Mouse (Mus musculus) limb, embryonic 12.5 days (tissue): ENCODE measurements at regions not wholly inside any gene's neighbourhood (a gene's known extent, or its start where the extent isn't known, plus 50 kb on each side); places are given as distances from the start of the nearest gene placed in this dataset.

ENCODE experiments used
- ATAC-seq: fragments of 200-750 bp; cut with Nextera tagmentation; 2 replicates; pipeline ENCODE4 v1.8.0; 2017; ENCODE audit warnings: low read depth, moderate TSS enrichment; ENCODE audit not compliant: insufficient number of reproducible peaks, insufficient read depth, low FRiP score, low TSS enrichment
- H3K27ac ChIP-seq: fragments of 300-500 bp; sonication (generic); 2 replicates; pipeline ENCODE4 v1.5.1; 2016; ENCODE audit warnings: mild to moderate bottlenecking, moderate library complexity
- H3K27me3 ChIP-seq: fragments of 300-500 bp; sonication (generic); 2 replicates; pipeline ENCODE4 v1.6.1; 2016; ENCODE audit warnings: mild to moderate bottlenecking, moderate library complexity
- H3K36me3 ChIP-seq: fragments of 300-500 bp; sonication (generic); 2 replicates; pipeline ENCODE4 v1.6.1; 2016; ENCODE audit warnings: mild to moderate bottlenecking, moderate library complexity
- H3K4me1 ChIP-seq: fragments of 300-500 bp; sonication (generic); replicated peaks from 2 replicates; pipeline ENCODE4 v1.6.1; 2016
- H3K4me2 ChIP-seq: fragments of 300-500 bp; sonication (generic); 2 replicates; pipeline ENCODE4 v1.6.1; 2016; ENCODE audit warnings: mild to moderate bottlenecking, moderate library complexity
- H3K4me3 ChIP-seq: fragments of 300-500 bp; sonication (generic); replicated peaks from 2 replicates; pipeline ENCODE4 v1.5.1; 2016; ENCODE audit warnings: mild to moderate bottlenecking
- H3K9ac ChIP-seq: fragments of 300-500 bp; sonication (generic); replicated peaks from 2 replicates; pipeline ENCODE4 v1.6.1; 2016; ENCODE audit warnings: mild to moderate bottlenecking, moderate library complexity
- H3K9me3 ChIP-seq: fragments of 300-500 bp; sonication (generic); 2 replicates; pipeline ENCODE4 v1.6.1; 2016; ENCODE audit warnings: mild to moderate bottlenecking, moderate library complexity
- WGBS: fragments of 180-500 bp; shearing (Covaris S2); methylation state at CpG from one replicate; pipeline ENCODE4 v1.1.7; 2016; 5-methylcytosine and 5-hydroxymethylcytosine counted together

DNA sequence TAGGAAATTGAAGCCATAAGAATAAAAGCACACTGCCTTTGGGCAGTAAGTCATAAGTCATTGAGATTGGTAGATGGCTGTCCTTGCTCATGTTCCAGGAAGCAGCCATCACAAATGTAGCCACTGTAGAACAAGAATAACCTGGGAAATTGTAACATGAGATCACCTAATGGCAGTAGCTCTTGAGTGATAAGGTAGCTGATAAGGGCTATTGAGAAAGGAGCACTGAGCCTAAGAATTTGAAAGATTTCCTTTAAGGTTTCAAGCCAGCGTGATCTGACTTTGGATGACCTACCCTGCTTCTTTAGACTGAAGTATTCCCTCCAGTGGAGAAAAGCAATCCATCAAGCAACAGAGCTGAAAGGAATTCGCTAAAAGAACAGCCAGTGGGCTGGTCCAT, 117.8 kb upstream of the Ppp2r3a start:
- Histone ChIP-seq H3K4me3 (no peak overlapping the region), H3K9ac (no peak overlapping the region), H3K4me2 (no peak overlapping the region), H3K9me3 (no peaks in the 10 kb centered on the region), H3K27ac (no peak overlapping the region), H3K27me3 (no peaks in the 10 kb centered on the region), H3K4me1 (no peaks in the 10 kb centered on the region), H3K36me3 (no peaks in the 10 kb centered on the region)
- no peak for ATAC-seq
- 52% methylated on average over 2 of the region's 2 CpGs for WGBS

DNA sequence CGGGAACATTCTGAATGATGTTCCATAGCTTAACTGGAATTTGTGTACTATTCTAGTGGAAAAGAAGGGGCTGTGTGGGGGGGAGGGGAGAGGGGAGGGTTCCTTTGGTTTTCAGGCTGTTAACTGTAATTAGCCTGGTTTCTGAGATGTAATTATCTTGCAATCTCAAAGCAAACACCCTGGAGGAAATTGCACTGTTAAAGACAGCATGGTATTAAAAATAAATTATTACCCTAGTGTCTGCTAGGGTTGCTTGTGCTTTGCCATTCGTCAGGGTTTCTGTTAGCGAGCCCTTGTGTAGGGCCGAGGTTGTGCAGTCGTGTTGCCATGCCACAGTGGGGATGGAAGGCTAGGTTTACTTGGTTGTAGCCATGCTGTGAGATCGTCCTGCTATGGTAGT, 105.0 kb upstream of the Ppp2r3a start:
- no peak for ATAC-seq

GRCm38 (mm10) chr9:101348771-101349170, 97.2 kb upstream of the Ppp2r3a start:
- H3K4me3 ChIP-seq = no peak overlapping the region
- no peaks in the 10 kb centered on the region; the same call in 1 of the 2 replicates for H3K27me3 ChIP-seq
- H3K4me1 ChIP-seq = no peaks in the 10 kb centered on the region
- no peak overlapping the region for H3K9ac ChIP-seq
- no peaks in the 10 kb centered on the region for H3K36me3 ChIP-seq
- WGBS = 95% methylated on average over 4 of the region's 4 CpGs
- ATAC-seq = no peak
- no peaks in the 10 kb centered on the region for H3K9me3 ChIP-seq
- H3K27ac ChIP-seq = no peak overlapping the region
- no peak overlapping the region for H3K4me2 ChIP-seq

More for the DNA sequence above, 105.0 kb upstream of the Ppp2r3a start:
- H3K27ac ChIP-seq = no peak overlapping the region
- H3K4me1 ChIP-seq = 0 out of 2 replicates have a peak, but pooled peaks cover 4% of the 10 kb centered on the region
- H3K36me3 ChIP-seq = no peaks in the 10 kb centered on the region
- no peak overlapping the region for H3K9ac ChIP-seq
- 22% methylated on average over 6 of the region's 6 CpGs for WGBS
- H3K27me3 ChIP-seq = no peaks in the 10 kb centered on the region
- H3K9me3 ChIP-seq = no peaks in the 10 kb centered on the region
- no peak overlapping the region for H3K4me3 ChIP-seq
- H3K4me2 ChIP-seq = no peak overlapping the region

DNA sequence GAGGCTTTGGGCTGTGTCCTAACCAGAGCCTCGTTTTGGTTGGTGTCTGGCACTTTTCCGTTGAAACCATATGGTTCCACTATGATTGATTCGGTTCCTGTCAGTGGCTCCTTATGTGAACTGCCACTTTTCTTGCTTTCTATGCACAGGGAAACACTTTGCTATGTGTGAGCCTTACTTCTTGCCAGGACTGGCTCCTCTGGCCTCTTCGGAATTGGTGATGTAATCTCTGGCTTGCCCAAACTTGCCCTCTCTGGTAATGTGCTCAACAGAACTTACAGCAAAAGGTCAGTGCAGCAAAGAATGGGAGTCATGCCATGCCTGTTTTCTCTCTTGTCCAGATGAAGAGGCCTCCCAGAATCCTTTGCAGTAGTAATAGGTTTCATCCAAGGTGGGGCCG, 91.3 kb upstream of the Ppp2r3a start:
- H3K4me1 ChIP-seq = no peaks in the 10 kb centered on the region
- H3K4me2 ChIP-seq = no peak overlapping the region
- no peak for ATAC-seq
- no peaks in the 10 kb centered on the region for H3K9me3 ChIP-seq
- no peaks in the 10 kb centered on the region for H3K27me3 ChIP-seq
- H3K9ac ChIP-seq = no peak overlapping the region
- no peaks in the 10 kb centered on the region for H3K36me3 ChIP-seq
- H3K4me3 ChIP-seq = no peak overlapping the region
- 66% methylated on average over 5 of the region's 5 CpGs for WGBS
- H3K27ac ChIP-seq = no peak overlapping the region

- WGBS = 54% methylated on average over 11 of the region's 11 CpGs
These were observed 89.3 kb upstream of the Ppp2r3a start for GRCm38 (mm10) chr9:101340796-101341465.

GRCm38 (mm10) chr9:101329032-101329824, 77.6 kb upstream of the Ppp2r3a start:
- no peaks in the 10 kb centered on the region for H3K36me3 ChIP-seq
- ATAC-seq = no peak
- no peak overlapping the region for H3K9ac ChIP-seq
- H3K4me2 ChIP-seq = no peak overlapping the region
- no peaks in the 10 kb centered on the region for H3K4me1 ChIP-seq
- no peak overlapping the region for H3K4me3 ChIP-seq
- no peaks in the 10 kb centered on the region for H3K9me3 ChIP-seq
- H3K27me3 ChIP-seq = no peaks in the 10 kb centered on the region
- 55% methylated on average over 8 of the region's 8 CpGs for WGBS
- no peak overlapping the region for H3K27ac ChIP-seq

More at GRCm38 (mm10) chr9:101340796-101341465, 89.3 kb upstream of the Ppp2r3a start:
- H3K27ac ChIP-seq = no peak overlapping the region
- no peaks in the 10 kb centered on the region for H3K4me1 ChIP-seq
- no peaks in the 10 kb centered on the region for H3K36me3 ChIP-seq
- H3K9me3 ChIP-seq = no peaks in the 10 kb centered on the region
- H3K4me3 ChIP-seq = no peak overlapping the region
- H3K27me3 ChIP-seq = no peaks in the 10 kb centered on the region
- no peak overlapping the region for H3K4me2 ChIP-seq
- no peak for ATAC-seq
- no peak overlapping the region for H3K9ac ChIP-seq

DNA sequence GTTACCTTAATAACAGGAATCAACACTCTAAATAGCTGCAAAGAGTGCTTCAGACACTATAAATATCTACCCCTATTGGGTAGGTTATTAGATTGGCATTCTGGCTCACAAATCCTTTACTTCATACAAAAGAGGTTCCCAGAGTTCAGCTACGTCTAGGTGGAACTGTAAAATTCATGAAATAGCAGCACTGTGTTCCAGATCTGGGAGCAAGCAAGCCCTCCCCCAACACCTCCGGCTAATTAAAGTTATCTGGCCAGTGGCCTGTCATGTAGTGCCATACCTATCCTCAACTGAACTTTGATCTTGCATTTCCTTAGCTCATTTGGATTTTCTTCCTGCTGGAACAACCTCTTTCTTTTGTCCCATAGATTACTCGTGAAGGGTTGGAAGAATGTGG, 75.4 kb upstream of the Ppp2r3a start:
- Histone ChIP-seq H3K9me3 (no peaks in the 10 kb centered on the region), H3K4me2 (no peak overlapping the region), H3K36me3 (no peaks in the 10 kb centered on the region), H3K4me3 (no peak overlapping the region), H3K27ac (no peak overlapping the region), H3K27me3 (no peaks in the 10 kb centered on the region; the same call in 1 of the 2 replicates), H3K4me1 (no peaks in the 10 kb centered on the region), H3K9ac (no peak overlapping the region)
- ATAC-seq = no peak
- 30% methylated on average over 3 of the region's 3 CpGs for WGBS

DNA sequence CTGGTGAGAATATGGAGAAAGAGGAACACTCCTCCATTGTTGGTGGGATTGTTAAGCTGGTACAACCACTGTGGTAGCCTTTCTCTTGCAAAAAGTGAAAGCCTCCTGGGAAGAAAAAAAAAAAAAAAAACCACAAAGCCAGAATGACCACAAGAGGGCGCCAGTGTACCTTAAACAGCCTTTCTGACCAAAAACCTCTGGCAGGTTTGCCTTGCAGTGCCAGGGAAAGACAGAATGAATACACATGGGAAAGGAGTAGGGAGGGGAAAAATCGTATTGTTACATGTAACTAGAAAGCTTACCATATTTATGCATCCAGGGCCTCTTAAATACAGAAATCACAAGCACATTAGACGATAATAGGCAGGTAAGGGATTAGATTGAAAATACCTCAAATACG, 62.4 kb upstream of the Ppp2r3a start:
- Histone ChIP-seq H3K4me3 (no peak overlapping the region), H3K4me2 (no peak overlapping the region), H3K4me1 (no peaks in the 10 kb centered on the region), H3K27me3 (peaks cover 14% of the 10 kb centered on the region; the same call in 1 of the 2 replicates), H3K9ac (no peak overlapping the region), H3K9me3 (no peaks in the 10 kb centered on the region), H3K27ac (no peak overlapping the region), H3K36me3 (no peaks in the 10 kb centered on the region)
- WGBS = 44% methylated on average over 4 of the region's 4 CpGs
- no peak for ATAC-seq

- Histone ChIP-seq H3K27me3 (no peaks in the 10 kb centered on the region), H3K9ac (no peak overlapping the region), H3K9me3 (no peaks in the 10 kb centered on the region), H3K4me3 (no peak overlapping the region), H3K4me1 (no peaks in the 10 kb centered on the region), H3K36me3 (no peaks in the 10 kb centered on the region), H3K27ac (no peak overlapping the region), H3K4me2 (no peak overlapping the region)
- 93% methylated on average over 10 of the region's 10 CpGs for WGBS
- no peak for ATAC-seq
These were observed 54.9 kb upstream of the Ppp2r3a start for GRCm38 (mm10) chr9:101306408-101306935.

- Histone ChIP-seq H3K4me2 (no peak overlapping the region), H3K4me3 (no peak overlapping the region), H3K27ac (no peak overlapping the region), H3K36me3 (no peaks in the 10 kb centered on the region), H3K4me1 (no peaks in the 10 kb centered on the region), H3K9ac (no peak overlapping the region), H3K9me3 (no peaks in the 10 kb centered on the region), H3K27me3 (no peaks in the 10 kb centered on the region)
- WGBS = 87% methylated on average over 4 of the region's 4 CpGs
- ATAC-seq = no peak
These were observed 54.1 kb upstream of the Ppp2r3a start for GRCm38 (mm10) chr9:101305730-101306129.
